Mouse (Mus musculus) right cerebral cortex, postnatal 10 days (tissue): ENCODE data around the gene Pik3ap1.
"Not testable (repeated sequence)": the region's sequence is repeated elsewhere in the genome, so short reads cannot be mapped to it uniquely, and the experiment has no call there.

Source experiments
- DNase-seq, 2 experiments: peaks; one replicate each; pipeline ENCODE4 v3.0.0; 2021; ENCODE audit warnings: low spot score in 2 of 2

Gene Pik3ap1

GRCm38 (mm10) chr19:41332986-41333385 is 51.9 kb downstream of the Pik3ap1 start:
- no peak for DNase-seq

GRCm38 (mm10) chr19:41332228-41332627 is 52.7 kb downstream of the Pik3ap1 start:
- DNase-seq, result no peak

GRCm38 (mm10) chr19:41330401-41330800 is 54.5 kb downstream of the Pik3ap1 start:
- no peak for DNase-seq

- no peak for DNase-seq
These were observed 54.9 kb downstream of the Pik3ap1 start for GRCm38 (mm10) chr19:41329961-41330360.

GRCm38 (mm10) chr19:41328743-41329142 is 56.2 kb downstream of the Pik3ap1 start:
- DNase-seq, result no peak

- DNase-seq, result no peak
These were observed 61.1 kb downstream of the Pik3ap1 start for GRCm38 (mm10) chr19:41323813-41324212.

GRCm38 (mm10) chr19:41323125-41323524 is 61.8 kb downstream of the Pik3ap1 start:
- DNase-seq, result no peak

GRCm38 (mm10) chr19:41321149-41321548 is 63.8 kb downstream of the Pik3ap1 start:
- DNase-seq, result peak in 1 of 2 experiments; percentile 34

GRCm38 (mm10) chr19:41317315-41318095 is 67.4 kb downstream of the Pik3ap1 start:
- peak; percentile 54 to 74 for DNase-seq

- DNase-seq, result no peak
These were observed 70.2 kb downstream of the Pik3ap1 start for GRCm38 (mm10) chr19:41314696-41315095.

- DNase-seq, result no peak
These were observed 71.2 kb downstream of the Pik3ap1 start for GRCm38 (mm10) chr19:41313663-41314062.

GRCm38 (mm10) chr19:41312587-41312986 is 72.3 kb downstream of the Pik3ap1 start:
- not testable (repeated sequence) for DNase-seq

GRCm38 (mm10) chr19:41312027-41312426 is 72.9 kb downstream of the Pik3ap1 start:
- no peak for DNase-seq

GRCm38 (mm10) chr19:41310971-41311703 is 73.8 kb downstream of the Pik3ap1 start:
- peak; percentile 32 to 42 for DNase-seq

- no peak for DNase-seq
These were observed 81.0 kb downstream of the Pik3ap1 start for GRCm38 (mm10) chr19:41303933-41304332.

GRCm38 (mm10) chr19:41303433-41303832 is 81.5 kb downstream of the Pik3ap1 start:
- no peak for DNase-seq

- DNase-seq, result no peak
These were observed 83.0 kb downstream of the Pik3ap1 start for GRCm38 (mm10) chr19:41301856-41302255.

GRCm38 (mm10) chr19:41299446-41299845 is 85.5 kb downstream of the Pik3ap1 start:
- peak in 1 of 2 experiments; percentile 35 for DNase-seq

GRCm38 (mm10) chr19:41290952-41291619 is 93.8 kb downstream of the Pik3ap1 start:
- DNase-seq, result no peak

- no peak for DNase-seq
These were observed 96.3 kb downstream of the Pik3ap1 start for GRCm38 (mm10) chr19:41288568-41288967.

- DNase-seq, result no peak
These were observed 97.7 kb downstream of the Pik3ap1 start for GRCm38 (mm10) chr19:41287224-41287623.

GRCm38 (mm10) chr19:41284515-41284914 is 100.4 kb downstream of the Pik3ap1 start:
- no peak for DNase-seq
